Mouse (Mus musculus) adrenal gland, adult (tissue): ENCODE data around the gene Serpina1f.
"Not testable (repeated sequence)": the region's sequence is repeated elsewhere in the genome, so short reads cannot be mapped to it uniquely, and the experiment has no call there.

ENCODE experiments used
- DNase-seq, 2 experiments: peaks; one replicate each; pipeline ENCODE4 v3.0.0; 2022 to 2023; ENCODE audit warnings: low spot score in 1 of 2; ENCODE audit not compliant: inconsistent age in 2 of 2

The Serpina1f gene

DNA sequence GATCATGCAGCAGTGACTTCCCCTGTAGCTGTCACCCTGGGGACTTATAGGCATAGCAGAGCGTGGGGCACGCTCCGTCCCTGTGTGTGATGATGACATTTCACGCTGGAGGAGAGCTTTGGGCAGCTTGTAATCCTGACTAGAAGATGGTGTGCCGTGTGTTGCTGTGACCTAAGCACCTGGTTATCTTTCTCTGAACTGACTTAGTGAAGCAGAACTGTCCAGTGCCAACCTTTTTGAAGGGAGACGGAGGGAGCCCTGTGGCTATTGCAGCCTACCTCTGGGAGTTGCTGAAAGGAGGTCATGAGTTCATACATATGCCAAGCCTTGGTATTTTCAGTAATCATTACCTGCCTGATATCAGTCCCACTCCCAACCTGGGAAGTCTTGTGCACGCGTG is at the start of gene Serpina1f:
TSS of gene Serpina1f (minus strand) at position 101 of the 400 bp plus-strand sequence.
- no peak for DNase-seq

GRCm38 (mm10) chr12:103737791-103738580 is 42.7 kb upstream of the Serpina1f start:
- not testable (repeated sequence) for DNase-seq

DNA sequence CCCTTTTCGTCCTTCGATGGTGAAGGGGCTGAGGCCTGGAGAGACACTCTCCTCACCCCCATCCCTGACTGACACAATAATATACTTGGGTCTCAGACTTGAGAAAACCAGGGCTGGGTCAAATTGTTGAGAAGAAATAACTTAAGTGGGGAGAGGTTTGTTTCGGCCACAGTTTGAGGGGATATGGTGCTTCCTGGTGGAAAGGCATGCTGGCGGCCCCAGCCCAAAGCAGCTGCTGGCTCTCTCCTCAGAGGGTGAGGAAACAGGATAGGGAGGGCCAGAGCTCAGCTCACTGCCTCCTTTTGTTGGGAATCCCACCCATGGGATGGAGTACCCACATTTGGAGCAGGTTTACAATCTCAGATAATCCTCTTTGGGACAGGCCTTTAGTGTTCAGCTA is 40.2 kb upstream of the Serpina1f start:
- not testable (repeated sequence) for DNase-seq

DNA sequence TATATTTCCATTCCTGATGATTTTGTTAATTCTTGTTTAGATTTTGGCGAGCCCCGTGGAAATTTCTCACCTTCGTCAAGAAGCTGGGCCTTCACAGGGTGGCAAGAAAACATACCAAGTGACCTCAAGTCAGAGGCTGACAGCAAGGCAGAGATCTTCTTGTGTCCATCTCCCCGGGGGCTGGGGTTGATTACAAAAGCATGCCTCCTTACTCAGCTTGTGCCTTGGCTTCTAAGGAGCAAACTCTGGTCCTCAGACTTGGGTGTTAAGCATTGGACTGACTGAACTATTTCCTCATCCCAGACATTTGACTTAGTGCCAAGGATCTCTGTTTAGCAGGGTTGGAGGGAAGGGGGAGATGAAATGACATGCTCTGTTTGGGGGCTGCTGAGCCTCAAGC is 39.8 kb upstream of the Serpina1f start:
- DNase-seq = peak in 1 of 2 experiments; percentile 39

- peak; percentile 43 to 79 for DNase-seq
These were observed 16.2 kb upstream of the Serpina1f start for GRCm38 (mm10) chr12:103711537-103711936.

GRCm38 (mm10) chr12:103710405-103710804 is 15.1 kb upstream of the Serpina1f start:
- peak in 1 of 2 experiments; percentile 55 for DNase-seq

DNA sequence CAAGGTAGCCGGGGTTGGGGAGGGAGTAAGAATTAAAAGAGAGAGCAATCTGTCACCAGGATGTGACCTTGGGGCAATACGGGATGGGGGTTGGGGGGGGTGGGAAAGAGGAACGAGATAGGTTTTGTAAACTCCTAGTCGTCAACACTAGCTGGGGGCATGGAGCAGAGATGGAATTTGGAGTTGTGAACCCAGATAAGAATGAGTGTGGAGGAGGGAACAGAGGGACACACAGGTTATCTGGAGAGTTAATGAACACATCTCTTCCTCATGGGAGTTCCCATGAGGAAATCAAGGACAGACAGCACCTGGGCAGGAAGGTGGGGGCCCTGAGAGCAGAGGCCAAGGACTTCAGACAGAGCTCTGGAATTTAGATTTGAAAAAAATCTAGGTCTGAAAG is 10.8 kb upstream of the Serpina1f start:
- no peak for DNase-seq

GRCm38 (mm10) chr12:103705547-103705946 is 10.2 kb upstream of the Serpina1f start:
- peak; percentile 31 to 68 for DNase-seq

DNA sequence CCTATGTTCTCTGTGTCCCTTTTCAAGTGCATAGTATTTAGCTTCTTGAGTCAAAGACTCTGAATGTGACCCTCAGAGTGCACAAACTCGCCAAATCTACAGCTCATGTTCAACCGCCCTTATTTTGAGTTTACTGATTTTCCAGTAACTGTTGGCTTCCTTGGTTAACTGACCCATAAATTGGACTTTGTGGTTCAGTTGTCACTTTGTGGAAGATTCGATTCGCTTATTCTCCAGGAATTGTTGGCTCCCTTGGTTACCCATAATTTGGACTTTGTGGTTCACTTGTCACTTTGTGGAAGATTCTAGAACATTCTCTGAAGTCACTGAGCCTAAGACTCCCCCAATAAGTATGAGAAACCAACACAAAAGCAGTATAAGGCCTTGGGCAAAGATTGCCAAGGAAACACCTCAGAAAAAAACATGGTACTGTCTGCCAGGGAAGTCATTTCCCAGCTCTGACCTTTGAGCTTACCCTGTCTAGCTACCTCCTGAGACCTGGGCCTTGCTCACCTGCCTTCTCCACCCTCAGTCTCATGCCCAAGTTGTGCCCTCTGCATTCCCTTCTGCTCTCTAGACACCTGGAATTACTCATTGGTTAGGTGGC is 4.9 kb upstream of the Serpina1f start:
- no peak for DNase-seq

DNA sequence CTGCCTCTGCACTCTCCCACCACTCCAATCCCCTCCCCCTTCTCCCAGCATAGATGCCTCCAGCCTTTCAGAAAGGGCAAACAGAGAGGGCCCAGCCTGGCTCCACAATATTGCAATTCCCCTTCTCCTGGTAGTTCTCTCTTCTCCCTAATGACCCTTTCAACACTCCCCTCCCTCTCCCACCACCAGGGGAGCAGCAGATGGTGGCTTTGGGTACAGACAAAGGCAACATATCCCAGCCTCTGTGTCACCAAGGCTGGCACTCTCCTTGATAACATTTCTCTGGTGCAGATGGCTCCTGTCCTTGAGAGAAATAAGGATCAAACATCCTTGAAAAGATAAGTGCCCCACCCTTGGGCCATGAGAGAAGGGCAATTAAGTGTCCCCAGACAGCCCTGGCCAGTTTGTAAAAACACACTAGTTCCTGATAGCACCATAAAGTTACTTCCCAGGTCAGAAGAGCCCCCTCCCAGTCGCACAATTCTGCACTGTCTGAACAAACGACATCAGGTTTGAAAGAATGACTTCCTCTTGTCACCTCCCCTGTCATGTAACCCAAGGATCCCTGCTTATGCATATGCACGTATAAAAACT is 7.0 kb downstream of the Serpina1f start:
- DNase-seq = peak; percentile 59 to 77

GRCm38 (mm10) chr12:103687021-103687420 is 8.3 kb downstream of the Serpina1f start:
- peak; percentile 85 for DNase-seq

GRCm38 (mm10) chr12:103686050-103686449 is 9.3 kb downstream of the Serpina1f start:
- peak; percentile 37 to 56 for DNase-seq

- DNase-seq = no peak
These were observed 9.9 kb downstream of the Serpina1f start for GRCm38 (mm10) chr12:103685386-103685785.

- no peak for DNase-seq
These were observed 11.6 kb downstream of the Serpina1f start for GRCm38 (mm10) chr12:103683775-103684174.

DNA sequence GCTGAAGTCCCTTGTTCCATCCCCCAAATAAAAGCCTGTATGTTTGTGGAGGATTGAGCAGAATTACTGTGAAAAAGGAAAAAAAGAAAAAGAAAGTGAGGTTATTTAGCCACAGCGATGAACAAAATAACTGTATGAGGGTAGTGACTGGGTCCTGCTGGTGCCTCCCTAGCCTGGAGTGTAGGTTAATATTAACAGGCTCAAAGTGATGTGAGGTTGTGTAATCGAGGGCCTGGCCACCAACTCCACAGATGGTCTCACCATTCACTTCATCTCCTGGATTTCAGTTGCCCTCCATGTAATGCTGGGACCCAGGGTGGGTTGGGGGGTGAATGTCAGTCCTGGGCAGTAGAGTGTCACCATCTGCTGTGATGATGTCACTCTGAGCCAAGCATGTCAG is 13.6 kb downstream of the Serpina1f start:
- DNase-seq = no peak

- DNase-seq = no peak
These were observed 14.2 kb downstream of the Serpina1f start for GRCm38 (mm10) chr12:103681169-103681568.

GRCm38 (mm10) chr12:103679853-103680252 is 15.5 kb downstream of the Serpina1f start:
- not testable (repeated sequence) for DNase-seq

DNA sequence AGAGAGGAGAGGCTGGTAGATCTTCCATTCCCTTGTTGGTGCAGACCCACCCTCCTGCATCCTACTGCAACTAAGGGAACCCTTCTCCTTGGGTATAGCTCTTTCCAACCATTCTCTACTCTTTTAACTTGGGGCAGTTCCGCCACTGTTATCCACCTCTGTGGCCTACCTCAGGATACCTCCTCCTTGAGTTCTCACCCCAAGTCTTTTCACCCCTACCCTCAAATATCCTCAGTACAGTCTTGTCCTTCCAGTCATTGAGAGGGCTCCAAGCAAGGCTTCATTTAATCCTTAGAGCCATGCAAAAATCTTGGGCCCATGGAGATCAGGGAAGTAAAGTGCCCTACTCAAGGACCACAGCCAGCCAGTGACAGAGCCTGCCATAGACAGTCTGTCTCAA is 19.3 kb downstream of the Serpina1f start, which contains the start of gene Serpina16:
TSS of gene Serpina16 (minus strand) at position 101 of the 400 bp plus-strand sequence.
- DNase-seq = no peak

DNA sequence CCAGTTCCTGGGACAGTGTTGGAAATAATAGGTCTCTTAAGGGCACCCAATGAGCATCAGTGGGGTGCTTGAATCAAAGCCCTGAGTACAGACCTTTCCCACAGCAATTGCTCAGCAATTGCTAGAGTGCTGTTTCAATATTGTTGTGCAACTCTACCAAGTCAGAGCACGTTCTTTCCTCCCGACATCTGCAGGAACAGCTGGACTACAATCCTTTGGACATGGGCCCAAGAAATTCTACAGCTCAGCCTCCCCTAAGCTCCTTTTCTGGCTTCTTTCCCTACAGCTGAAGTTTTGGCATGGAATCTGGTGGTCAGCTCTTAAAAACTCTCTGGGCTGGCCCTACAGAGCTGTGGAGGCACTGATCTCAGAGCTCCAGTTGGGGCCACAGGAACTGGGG is 22.1 kb downstream of the Serpina1f start:
- no peak for DNase-seq

DNA sequence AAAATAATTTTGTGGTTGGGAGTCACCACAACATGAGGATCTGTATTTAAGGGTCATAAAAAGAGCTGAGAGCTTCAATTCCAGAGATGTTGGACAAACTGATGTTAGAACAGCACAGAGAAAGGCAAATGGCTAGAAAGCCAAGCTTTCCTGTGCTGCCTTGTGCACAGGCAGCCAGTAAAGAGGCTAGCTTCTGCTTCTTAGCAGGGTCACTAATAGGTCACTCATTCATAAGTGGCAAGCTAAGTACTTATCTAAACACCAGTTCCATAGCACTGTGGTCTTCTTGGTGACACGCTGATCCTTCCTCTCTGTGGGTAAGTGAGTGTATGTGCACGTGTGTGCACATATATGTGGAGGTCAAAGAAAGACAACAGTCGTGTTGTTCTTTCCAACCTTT is 23.8 kb downstream of the Serpina1f start:
- DNase-seq = no peak

GRCm38 (mm10) chr12:103670964-103671363 is 24.4 kb downstream of the Serpina1f start:
- DNase-seq = no peak

GRCm38 (mm10) chr12:103670344-103670743 is 25.0 kb downstream of the Serpina1f start:
- no peak for DNase-seq
